Mouse (Mus musculus): ENCODE measurements at regions not wholly inside any gene's neighbourhood (a gene's known extent, or its start where the extent isn't known, plus 50 kb on each side); places are given as distances from the start of the nearest gene placed in this dataset.

DNA sequence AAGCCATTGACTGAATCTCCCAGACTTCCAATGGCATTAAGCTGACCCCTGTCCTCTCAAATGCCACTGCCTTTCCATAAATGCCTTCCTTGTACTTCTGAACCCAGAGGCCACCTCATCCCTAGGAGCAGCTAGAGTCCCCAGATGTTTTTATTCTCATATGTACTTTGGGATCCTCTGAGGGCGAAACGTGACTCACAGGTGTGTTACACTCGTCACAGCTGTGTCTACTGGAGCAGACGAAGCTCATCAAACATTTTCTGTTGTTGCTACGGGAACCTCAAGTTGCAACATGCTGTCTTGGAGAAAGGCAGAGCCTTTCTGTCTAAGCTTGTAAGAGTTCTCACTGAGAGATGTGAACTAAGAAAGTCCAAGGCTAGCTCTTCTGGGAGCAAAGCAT is 80.1 kb downstream of the Zfp706 start:
- Histone ChIP-seq H3K9ac (ENCODE audit: control insufficient read depth, low read depth, low read length, poor library complexity, severe bottlenecking) (no peak overlapping the region), H3K27ac (ENCODE audit: control insufficient read depth, low read depth, low read length) (no peak overlapping the region), H3K79me2 (ENCODE audit: control insufficient read depth, insufficient read depth, low read length, poor library complexity) (no peaks in the 10 kb centered on the region), H3K27me3 (ENCODE audit: control insufficient read depth in 1 of 2, insufficient read depth in 2 of 2, low read length in 2 of 2) (no peaks in the 10 kb centered on the region), H3K9me3 (replicated peaks; ENCODE audit: insufficient read depth, low read length) (no peaks in the 10 kb centered on the region), H3K36me3 (ENCODE audit: control insufficient read depth in 1 of 2, insufficient read depth in 2 of 2, low read length in 2 of 2) (no peaks in the 10 kb centered on the region), H3K4me1 (ENCODE audit: control insufficient read depth in 1 of 2, insufficient read depth in 2 of 2, low read length in 2 of 2) (peaks cover 0 to 2% of the 10 kb centered on the region in 2 experiments; a peak in 1 of 4 replicates), H3K4me3 (ENCODE audit: control insufficient read depth in 1 of 2, insufficient read depth in 1 of 2, low read depth in 2 of 2, low read length in 2 of 2) (no peak overlapping the region)
- no peak for DNase-seq (ENCODE audit: low read depth, low spot score)
- TF ChIP-seq CTCF (IDR thresholded peaks at IDR 0.05 in 2 of 3, conservative IDR thresholded peaks at IDR 0.05 in 1 of 3; ENCODE audit: control insufficient read depth in 1 of 3, insufficient read depth in 1 of 3, low read depth in 2 of 3, low read length in 3 of 3, poor library complexity in 1 of 3, severe bottlenecking in 1 of 3) (no peak), KAT2A (conservative IDR thresholded peaks at IDR 0.05; ENCODE audit: low read depth, low read length) (no peak), POLR2A (IDR thresholded peaks at IDR 0.05; ENCODE audit: control insufficient read depth in 1 of 2, insufficient read depth in 1 of 2, low read depth in 1 of 2, low read length in 2 of 2, poor library complexity in 1 of 2) (no peak), ZMIZ1 (IDR thresholded peaks at IDR 0.05; ENCODE audit: low read depth, low read length) (no peak), SMC3 (IDR thresholded peaks at IDR 0.05; ENCODE audit: low read depth, low read length) (no peak), CHD1 (IDR thresholded peaks at IDR 0.05; ENCODE audit: low read depth, low read length) (no peak), MYC (IDR thresholded peaks at IDR 0.05; ENCODE audit: low read depth, low read length) (no peak), E2F4 (IDR thresholded peaks at IDR 0.05; ENCODE audit: borderline replicate concordance, low read depth, low read length) (no peak)

DNA sequence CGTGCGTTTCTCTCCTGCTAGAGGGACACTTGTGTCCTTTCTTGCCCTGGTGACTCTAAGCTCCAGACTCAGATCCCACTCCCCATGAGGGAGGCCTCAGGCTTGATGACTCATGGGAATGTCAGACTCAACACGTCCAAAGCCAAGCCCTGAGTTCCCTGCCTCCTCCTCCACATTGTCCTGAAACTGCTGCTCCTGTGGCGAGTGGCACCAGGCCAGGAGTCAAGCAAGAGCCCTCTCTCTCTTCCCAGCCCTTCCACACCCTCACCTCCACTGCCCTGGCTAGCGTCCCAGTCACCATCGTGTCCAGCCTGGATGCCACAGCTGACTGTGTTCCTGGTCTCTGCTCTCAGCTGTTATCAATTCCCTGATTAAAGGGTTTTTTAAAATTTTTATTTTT is 83.4 kb downstream of the Zfp706 start:
- no peak for TF ChIP-seq POLR2A (IDR thresholded peaks at IDR 0.05; ENCODE audit: control insufficient read depth in 1 of 2, insufficient read depth in 1 of 2, low read depth in 1 of 2, low read length in 2 of 2, poor library complexity in 1 of 2)
- no peak for TF ChIP-seq USF2 (IDR thresholded peaks at IDR 0.05; ENCODE audit: borderline replicate concordance in 1 of 2, insufficient read depth in 1 of 2, low read depth in 1 of 2, low read length in 2 of 2)
- no peak for TF ChIP-seq CTCF (IDR thresholded peaks at IDR 0.05 in 2 of 3, conservative IDR thresholded peaks at IDR 0.05 in 1 of 3; ENCODE audit: control insufficient read depth in 1 of 3, insufficient read depth in 1 of 3, low read depth in 2 of 3, low read length in 3 of 3, poor library complexity in 1 of 3, severe bottlenecking in 1 of 3)
- no peak for TF ChIP-seq MYB (IDR thresholded peaks at IDR 0.05; ENCODE audit: low read depth, low read length)
- no peak for TF ChIP-seq GABPA (IDR thresholded peaks at IDR 0.05; ENCODE audit: low read depth, low read length)
- Histone ChIP-seq H3K9me3 (replicated peaks; ENCODE audit: insufficient read depth, low read length) (no peaks in the 10 kb centered on the region), H3K36me3 (ENCODE audit: control insufficient read depth in 1 of 2, insufficient read depth in 2 of 2, low read length in 2 of 2) (no peaks in the 10 kb centered on the region), H3K4me3 (ENCODE audit: control insufficient read depth in 1 of 2, insufficient read depth in 1 of 2, low read depth in 2 of 2, low read length in 2 of 2) (no peak overlapping the region), H3K79me2 (ENCODE audit: control insufficient read depth, insufficient read depth, low read length, poor library complexity) (no peaks in the 10 kb centered on the region), H3K4me1 (ENCODE audit: control insufficient read depth in 1 of 2, insufficient read depth in 2 of 2, low read length in 2 of 2) (peaks cover 0 to 4% of the 10 kb centered on the region in 2 experiments; a peak in 2 of 4 replicates), H3K27ac (ENCODE audit: control insufficient read depth, low read depth, low read length) (no peak overlapping the region), H3K27me3 (ENCODE audit: control insufficient read depth in 1 of 2, insufficient read depth in 2 of 2, low read length in 2 of 2) (no peaks in the 10 kb centered on the region), H3K9ac (ENCODE audit: control insufficient read depth, low read depth, low read length, poor library complexity, severe bottlenecking) (no peak overlapping the region)
- no peak for DNase-seq (ENCODE audit: low read depth, low spot score)

DNA sequence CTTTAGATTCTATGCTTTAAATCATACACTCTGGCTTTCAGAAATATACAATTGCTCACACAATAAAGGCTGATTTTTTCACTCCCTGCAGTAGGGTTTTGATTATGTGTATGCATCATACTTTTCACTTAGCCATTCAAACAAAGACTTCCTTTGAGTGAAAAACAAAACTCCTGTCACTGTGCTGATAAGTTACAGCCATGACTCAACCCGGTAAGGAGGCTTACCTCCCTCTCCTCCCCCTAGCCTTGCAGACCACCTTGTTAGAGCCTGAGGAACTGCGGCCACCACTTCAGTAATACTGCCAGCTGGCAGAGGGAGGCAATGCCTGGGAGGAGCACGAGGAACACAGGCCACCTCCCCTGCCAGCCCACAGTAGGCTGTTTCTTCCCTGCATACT is 86.2 kb downstream of the Zfp706 start:
- H3K27me3 ChIP-seq (ENCODE audit: control insufficient read depth in 1 of 2, insufficient read depth in 2 of 2, low read length in 2 of 2) = no peaks in the 10 kb centered on the region
- peaks cover 0 to 10% of the 10 kb centered on the region in 2 experiments; a peak in 2 of 4 replicates for H3K4me1 ChIP-seq (ENCODE audit: control insufficient read depth in 1 of 2, insufficient read depth in 2 of 2, low read length in 2 of 2)
- no peak overlapping the region for H3K9ac ChIP-seq (ENCODE audit: control insufficient read depth, low read depth, low read length, poor library complexity, severe bottlenecking)
- TF ChIP-seq SIN3A (IDR thresholded peaks at IDR 0.05; ENCODE audit: low read length) (no peak), GATA1 (IDR thresholded peaks at IDR 0.05; ENCODE audit: low read depth, low read length) (0 out of 2 replicates have a peak, but pooled peaks have one; percentile 32), ZNF384 (IDR thresholded peaks at IDR 0.05; ENCODE audit: low read depth, low read length) (no peak), EP300 (IDR thresholded peaks at IDR 0.05; ENCODE audit: low read depth in 1 of 2, low read length in 2 of 2) (0 out of 4 replicates have a peak, but pooled peaks of 1 of the 2 experiments have one; percentile 10), USF1 (IDR thresholded peaks at IDR 0.05; ENCODE audit: low read depth, low read length) (no peak), RCOR1 (IDR thresholded peaks at IDR 0.05; ENCODE audit: low read depth, low read length) (no peak), CHD1 (IDR thresholded peaks at IDR 0.05; ENCODE audit: low read depth, low read length) (no peak), KAT2A (conservative IDR thresholded peaks at IDR 0.05; ENCODE audit: low read depth, low read length) (no peak), GABPA (IDR thresholded peaks at IDR 0.05; ENCODE audit: low read depth, low read length) (no peak), MXI1 (IDR thresholded peaks at IDR 0.05; ENCODE audit: low read depth, low read length) (no peak), BHLHE40 (IDR thresholded peaks at IDR 0.05; ENCODE audit: borderline replicate concordance, low read depth, low read length) (no peak), JUND (IDR thresholded peaks at IDR 0.05; ENCODE audit: low read depth, low read length) (no peak), POLR2A (IDR thresholded peaks at IDR 0.05; ENCODE audit: control insufficient read depth in 1 of 2, insufficient read depth in 1 of 2, low read depth in 1 of 2, low read length in 2 of 2, poor library complexity in 1 of 2) (no peak), TAL1 (IDR thresholded peaks at IDR 0.05; ENCODE audit: low read length) (no peak), TCF12 (IDR thresholded peaks at IDR 0.05; ENCODE audit: low read depth, low read length) (no peak), E2F4 (IDR thresholded peaks at IDR 0.05; ENCODE audit: borderline replicate concordance, low read depth, low read length) (no peak), ZKSCAN1 (IDR thresholded peaks at IDR 0.05; ENCODE audit: low read depth, low read length) (0 out of 2 replicates have a peak, but pooled peaks have one; percentile 45)
- H3K4me3 ChIP-seq (ENCODE audit: control insufficient read depth in 1 of 2, insufficient read depth in 1 of 2, low read depth in 2 of 2, low read length in 2 of 2) = no peak overlapping the region
- no peaks in the 10 kb centered on the region for H3K9me3 ChIP-seq (replicated peaks; ENCODE audit: insufficient read depth, low read length)
- H3K27ac ChIP-seq (ENCODE audit: control insufficient read depth, low read depth, low read length) = no peak overlapping the region
- H3K36me3 ChIP-seq (ENCODE audit: control insufficient read depth in 1 of 2, insufficient read depth in 2 of 2, low read length in 2 of 2) = no peaks in the 10 kb centered on the region
- H3K79me2 ChIP-seq (ENCODE audit: control insufficient read depth, insufficient read depth, low read length, poor library complexity) = no peaks in the 10 kb centered on the region
- peak; percentile 52 for DNase-seq (ENCODE audit: low read depth, low spot score)

All from MEL (cell line).